8 mouse cellular contexts compared by ENCODE assay signal in genomic region chr16:3885065-3885670, GRCm38 (mm10). TPM values are rescaled to one million over a fixed set of nuclear protein-coding genes. Genes with fewer than 3 reads are reported as not detected.
DNase-seq lines count a peak whose midpoint lies in the region; ATAC-seq and TF ChIP-seq lines count a peak whose summit lies in the region.

No protein-coding gene starts in this region.

- H3K27ac ChIP-seq in neural tube, embryonic 11.5 days (ENCODE audit: low read depth, low read length) = no peak overlapping the region
- H3K27ac ChIP-seq in embryonic facial prominence, embryonic 12.5 days = peak overlapping the region; percentile 90; the same call in 1 of the 2 replicates
- H3K27ac ChIP-seq in hindbrain, postnatal 0 days = peak overlapping the region; percentile 97
- peak overlapping the region; percentile 73; the same call in 1 of the 2 replicates for H3K27ac ChIP-seq in midbrain, embryonic 11.5 days (ENCODE audit: low read depth, low read length)

- no peaks in the 10 kb centered on the region for H3K36me3 ChIP-seq in neural tube, embryonic 11.5 days (ENCODE audit: control insufficient read depth, insufficient read depth, low read length)
- H3K36me3 ChIP-seq in embryonic facial prominence, embryonic 12.5 days = peaks cover 2% of the 10 kb centered on the region; the same call in 1 of the 2 replicates
- H3K36me3 ChIP-seq in hindbrain, postnatal 0 days (ENCODE audit: insufficient read depth, low read length) = no peaks in the 10 kb centered on the region
- H3K36me3 ChIP-seq in midbrain, embryonic 11.5 days (ENCODE audit: control insufficient read depth, insufficient read depth, low read length) = no peaks in the 10 kb centered on the region

- peak; percentile 15 for DNase-seq in neural tube, embryonic 11.5 days (ENCODE audit: low spot score)
- no peak for DNase-seq in neural tube, embryonic 10.5 days (ENCODE audit: extremely low spot score, low spot score)
- peak; percentile 29 for DNase-seq in hindbrain, postnatal 0 days (ENCODE audit: low spot score)
- no peak for DNase-seq in midbrain, embryonic 11.5 days (ENCODE audit: low spot score, missing footprints)
- DNase-seq in urinary bladder, postnatal 10 days (ENCODE audit: low spot score) = no peak
- DNase-seq in gastrocnemius, postnatal 25 days = no peak
- DNase-seq in gastrocnemius, adult 18-20 months (ENCODE audit: low spot score) = no peak

- H3K9me3 ChIP-seq in neural tube, embryonic 11.5 days (ENCODE audit: control insufficient read depth, low read length) = no peaks in the 10 kb centered on the region
- H3K9me3 ChIP-seq in embryonic facial prominence, embryonic 12.5 days = no peaks in the 10 kb centered on the region
- no peaks in the 10 kb centered on the region for H3K9me3 ChIP-seq in hindbrain, postnatal 0 days (ENCODE audit: low read length)
- H3K9me3 ChIP-seq in midbrain, embryonic 11.5 days (ENCODE audit: control insufficient read depth, low read length) = no peaks in the 10 kb centered on the region

- TF ChIP-seq CTCF in hindbrain, postnatal 0 days (IDR thresholded peaks at IDR 0.05; ENCODE audit: low read depth) = no peak

- 3% methylated on average over 10 of the region's 10 CpGs for WGBS in neural tube, embryonic 11.5 days
- WGBS in embryonic facial prominence, embryonic 12.5 days = 7% methylated on average over 10 of the region's 10 CpGs
- 3% methylated on average over 10 of the region's 10 CpGs for WGBS in hindbrain, postnatal 0 days
- 3% methylated on average over 10 of the region's 10 CpGs for WGBS in midbrain, embryonic 11.5 days

- H3K27me3 ChIP-seq in neural tube, embryonic 11.5 days (ENCODE audit: control insufficient read depth, insufficient read depth, low read length) = no peaks in the 10 kb centered on the region
- H3K27me3 ChIP-seq in embryonic facial prominence, embryonic 12.5 days = no peaks in the 10 kb centered on the region
- H3K27me3 ChIP-seq in hindbrain, postnatal 0 days (ENCODE audit: insufficient read depth, low read length) = no peaks in the 10 kb centered on the region
- H3K27me3 ChIP-seq in midbrain, embryonic 11.5 days (ENCODE audit: control insufficient read depth, insufficient read depth, low read length) = no peaks in the 10 kb centered on the region

- H3K4me1 ChIP-seq in neural tube, embryonic 11.5 days (ENCODE audit: control insufficient read depth, insufficient read depth, low read length) = peaks cover 5% of the 10 kb centered on the region
- H3K4me1 ChIP-seq in embryonic facial prominence, embryonic 12.5 days = peaks cover 12% of the 10 kb centered on the region
- H3K4me1 ChIP-seq in hindbrain, postnatal 0 days (ENCODE audit: insufficient read depth, low read length) = peaks cover 11% of the 10 kb centered on the region
- H3K4me1 ChIP-seq in midbrain, embryonic 11.5 days (ENCODE audit: control insufficient read depth, insufficient read depth, low read length) = peaks cover 9% of the 10 kb centered on the region

- no peak; the same call in 1 of the 2 replicates for ATAC-seq in neural tube, embryonic 11.5 days (ENCODE audit: insufficient read depth, low FRiP score, low TSS enrichment)
- 0 out of 2 replicates have a peak, but pooled peaks have one; percentile 12 for ATAC-seq in embryonic facial prominence, embryonic 12.5 days (ENCODE audit: insufficient number of reproducible peaks, insufficient read depth, low FRiP score, low TSS enrichment)
- ATAC-seq in hindbrain, postnatal 0 days = 0 out of 2 replicates have a peak, but pooled peaks have one; percentile 10
- ATAC-seq in midbrain, embryonic 11.5 days (ENCODE audit: low FRiP score) = peak; percentile 8

- H3K4me2 ChIP-seq in neural tube, embryonic 11.5 days (ENCODE audit: low read depth) = peak overlapping the region; percentile 73
- peak overlapping the region; percentile 62 for H3K4me2 ChIP-seq in embryonic facial prominence, embryonic 12.5 days (replicated peaks)
- H3K4me2 ChIP-seq in hindbrain, postnatal 0 days (ENCODE audit: low read depth, low read length) = peak overlapping the region; percentile 77
- peak overlapping the region; percentile 72 for H3K4me2 ChIP-seq in midbrain, embryonic 11.5 days

- H3K9ac ChIP-seq in neural tube, embryonic 11.5 days (ENCODE audit: low read length) = peak overlapping the region; percentile 84
- H3K9ac ChIP-seq in embryonic facial prominence, embryonic 12.5 days = peak overlapping the region; percentile 82
- peak overlapping the region; percentile 90 for H3K9ac ChIP-seq in hindbrain, postnatal 0 days (replicated peaks; ENCODE audit: low read length)
- peak overlapping the region; percentile 94 for H3K9ac ChIP-seq in midbrain, embryonic 11.5 days (ENCODE audit: low read length)

- H3K4me3 ChIP-seq in neural tube, embryonic 11.5 days (ENCODE audit: low read depth, low read length) = peak overlapping the region; percentile 90
- H3K4me3 ChIP-seq in embryonic facial prominence, embryonic 12.5 days = peak overlapping the region; percentile 87
- H3K4me3 ChIP-seq in hindbrain, postnatal 0 days (ENCODE audit: low read length) = peak overlapping the region; percentile 99
- peak overlapping the region; percentile 82 for H3K4me3 ChIP-seq in midbrain, embryonic 11.5 days (ENCODE audit: low read depth, low read length)

RNA-seq across cellular contexts. Expression of gene Gm20695, which starts 0.7 kb away (rescaled TPM):
- 1.5 TPM in 1 of 2 replicates, not detected in the other for polyA plus RNA-seq in neural tube, embryonic 11.5 days (2014; fragmentation: Nextera tagmentation; extraction: Ambion mirVana)
- polyA plus RNA-seq in embryonic facial prominence, embryonic 12.5 days (2016; fragmentation: Nextera tagmentation; extraction: Ambion mirVana) = 2.1 and 2.3 TPM in 2 replicates
- 2.9 and 10.9 TPM in 2 replicates for total RNA-seq in hindbrain, postnatal 0 days (2014; rRNA removed)
- 1.0 and 3.2 TPM in 2 replicates for polyA plus RNA-seq in hindbrain, postnatal 0 days (2015; fragmentation: Nextera tagmentation; extraction: Ambion mirVana)
- polyA plus RNA-seq in midbrain, embryonic 11.5 days (2014; fragmentation: Nextera tagmentation; extraction: Ambion mirVana) = 2.1 and 4.4 TPM in 2 replicates
- total RNA-seq in gastrocnemius, postnatal 25 days (2021) = not detected
- not detected for total RNA-seq in gastrocnemius, adult 18-20 months (2021)

RNA-seq across cellular contexts. Expression of gene Zfp597, which starts 0.8 kb away (rescaled TPM):
- polyA plus RNA-seq in neural tube, embryonic 11.5 days (2014; fragmentation: Nextera tagmentation; extraction: Ambion mirVana) = 9.5 and 9.6 TPM in 2 replicates
- 6.1 and 8.3 TPM in 2 replicates for polyA plus RNA-seq in embryonic facial prominence, embryonic 12.5 days (2016; fragmentation: Nextera tagmentation; extraction: Ambion mirVana)
- 21.4 and 24.4 TPM in 2 replicates for total RNA-seq in hindbrain, postnatal 0 days (2014; rRNA removed)
- 10.0 and 11.9 TPM in 2 replicates for polyA plus RNA-seq in hindbrain, postnatal 0 days (2015; fragmentation: Nextera tagmentation; extraction: Ambion mirVana)
- 9.3 and 9.5 TPM in 2 replicates for polyA plus RNA-seq in midbrain, embryonic 11.5 days (2014; fragmentation: Nextera tagmentation; extraction: Ambion mirVana)
- 1 to 10 TPM; 5.2 to 6.5 TPM for total RNA-seq in gastrocnemius, postnatal 25 days (2021)
- total RNA-seq in gastrocnemius, adult 18-20 months (2021) = 1 to 10 TPM; 6.3 to 7.2 TPM

RNA-seq across cellular contexts. Expression of gene Naa60, which starts 13.0 kb away (rescaled TPM):
- polyA plus RNA-seq in neural tube, embryonic 11.5 days (2014; fragmentation: Nextera tagmentation; extraction: Ambion mirVana) = 66.2 and 66.5 TPM in 2 replicates
- 56.6 and 58.3 TPM in 2 replicates for polyA plus RNA-seq in embryonic facial prominence, embryonic 12.5 days (2016; fragmentation: Nextera tagmentation; extraction: Ambion mirVana)
- 76.7 and 89.6 TPM in 2 replicates for total RNA-seq in hindbrain, postnatal 0 days (2014; rRNA removed)
- 85.7 and 91.6 TPM in 2 replicates for polyA plus RNA-seq in hindbrain, postnatal 0 days (2015; fragmentation: Nextera tagmentation; extraction: Ambion mirVana)
- 62.6 and 64.0 TPM in 2 replicates for polyA plus RNA-seq in midbrain, embryonic 11.5 days (2014; fragmentation: Nextera tagmentation; extraction: Ambion mirVana)
- total RNA-seq in gastrocnemius, postnatal 25 days (2021) = 10 to 100 TPM; 22.7 to 29.7 TPM
- total RNA-seq in gastrocnemius, adult 18-20 months (2021) = 10 to 100 TPM; 36.8 to 37.1 TPM

RNA-seq across cellular contexts. Expression of gene 1700037C18Rik, which starts 23.3 kb away (rescaled TPM):
- polyA plus RNA-seq in neural tube, embryonic 11.5 days (2014; fragmentation: Nextera tagmentation; extraction: Ambion mirVana) = 3.5 and 5.5 TPM in 2 replicates
- polyA plus RNA-seq in embryonic facial prominence, embryonic 12.5 days (2016; fragmentation: Nextera tagmentation; extraction: Ambion mirVana) = 8.8 and 9.6 TPM in 2 replicates
- 7.9 and 47.7 TPM in 2 replicates for total RNA-seq in hindbrain, postnatal 0 days (2014; rRNA removed)
- polyA plus RNA-seq in hindbrain, postnatal 0 days (2015; fragmentation: Nextera tagmentation; extraction: Ambion mirVana) = 12.6 and 12.7 TPM in 2 replicates
- polyA plus RNA-seq in midbrain, embryonic 11.5 days (2014; fragmentation: Nextera tagmentation; extraction: Ambion mirVana) = 4.4 and 4.8 TPM in 2 replicates
- 1 to 10 TPM; 1.5 to 1.6 TPM for total RNA-seq in gastrocnemius, postnatal 25 days (2021)
- total RNA-seq in gastrocnemius, adult 18-20 months (2021) = 1 to 10 TPM; 2.4 to 2.8 TPM

RNA-seq across cellular contexts. Expression of gene Cluap1, which starts 23.4 kb away (rescaled TPM):
- 23.3 and 25.2 TPM in 2 replicates for polyA plus RNA-seq in neural tube, embryonic 11.5 days (2014; fragmentation: Nextera tagmentation; extraction: Ambion mirVana)
- polyA plus RNA-seq in embryonic facial prominence, embryonic 12.5 days (2016; fragmentation: Nextera tagmentation; extraction: Ambion mirVana) = 32.6 and 33.1 TPM in 2 replicates
- 11.8 and 14.4 TPM in 2 replicates for total RNA-seq in hindbrain, postnatal 0 days (2014; rRNA removed)
- 42.3 and 42.6 TPM in 2 replicates for polyA plus RNA-seq in hindbrain, postnatal 0 days (2015; fragmentation: Nextera tagmentation; extraction: Ambion mirVana)
- 24.8 and 25.3 TPM in 2 replicates for polyA plus RNA-seq in midbrain, embryonic 11.5 days (2014; fragmentation: Nextera tagmentation; extraction: Ambion mirVana)
- total RNA-seq in gastrocnemius, postnatal 25 days (2021) = 1 to 10 TPM; 7.4 TPM
- 1 to 10 TPM; 7.3 to 8.4 TPM for total RNA-seq in gastrocnemius, adult 18-20 months (2021)

Comparison
In these comparisons a context has a peak if more than half of its experiments do, and no peak if none do; other contexts are left out.
1. DNase-seq: peak in neural tube, embryonic 11.5 days (single experiment) and hindbrain, postnatal 0 days (single experiment); none in neural tube, embryonic 10.5 days (single experiment), midbrain, embryonic 11.5 days (single experiment), urinary bladder, postnatal 10 days (single experiment), gastrocnemius, postnatal 25 days (single experiment) and gastrocnemius, adult 18-20 months (single experiment).
2. Peak in every context shown above with its lines, with median percentiles within 50 percentile points of each other: H3K4me2 ChIP-seq, H3K4me3 ChIP-seq and H3K9ac ChIP-seq.